25 mouse cellular contexts compared by ENCODE assay signal in genomic region chr9:114758272-114758671, GRCm38 (mm10). TPM values are rescaled to one million over a fixed set of nuclear protein-coding genes. Genes with fewer than 3 reads are reported as not detected.
DNase-seq lines count a peak whose midpoint lies in the region; ATAC-seq and TF ChIP-seq lines count a peak whose summit lies in the region.
"Had no signal": no experiment of that assay in that cellular context is flagged by ENCODE, and none has a peak within 500 bp of the region (broad histone marks: within the 10 kb centered on the region; RNA-seq: fewer than 3 reads in every experiment).

No protein-coding gene starts in this region.

- no peak for DNase-seq in spleen, adult 2 months (ENCODE audit: low read depth in 1 of 2, low spot score in 2 of 2)
- no peak for DNase-seq in spleen, postnatal 10 days (ENCODE audit: low spot score in 2 of 2)
- peak; percentile 75 for DNase-seq in R1 (ENCODE audit: low read depth, low spot score)
- no peak for DNase-seq in right cerebral cortex, postnatal 4 days
- DNase-seq in layer of hippocampus, postnatal 25 days (ENCODE audit: extremely low spot score in 1 of 2, low spot score in 1 of 2), result no peak
- DNase-seq: adrenal gland, postnatal 25 days; cerebellum, adult 18-20 months; cerebellum, postnatal 36 days; heart, adult 11 months; heart, postnatal 36 days; kidney, adult 18-20 months; kidney, postnatal 10 days; left cerebral cortex, postnatal 4 days; liver; spleen, adult 18-20 months; thymus, postnatal 14 days had no signal

- H3K27me3 ChIP-seq in spleen, adult 2 months (ENCODE audit: control insufficient read depth, insufficient read depth, low read length), result no peaks in the 10 kb centered on the region
- no peaks in the 10 kb centered on the region for H3K27me3 ChIP-seq in forebrain, embryonic 16.5 days (replicated peaks; ENCODE audit: control insufficient read depth, insufficient read depth, low read length)
- H3K27me3 ChIP-seq: embryonic facial prominence, embryonic 15.5 days; heart, embryonic 12.5 days; neural tube, embryonic 12.5 days; Patski had no signal

- peak; percentile 58 for ATAC-seq in inflammation-experienced regulatory T-cells, adult 6 months
- ATAC-seq in forebrain, embryonic 16.5 days, result no peak
- ATAC-seq: hindbrain, embryonic 16.5 days; lung, postnatal 0 days; Patski had no signal

- H3K36me3 ChIP-seq in spleen, adult 2 months (ENCODE audit: control insufficient read depth, insufficient read depth, low read length), result peaks cover 28% of the 10 kb centered on the region
- no peaks in the 10 kb centered on the region for H3K36me3 ChIP-seq in forebrain, embryonic 16.5 days (ENCODE audit: control insufficient read depth, insufficient read depth)

- no peak for TF ChIP-seq POLR2A in spleen, adult 2 months (IDR thresholded peaks at IDR 0.05; ENCODE audit: low read depth, low read length)

- H3K9ac ChIP-seq in forebrain, embryonic 16.5 days (replicated peaks; ENCODE audit: low read depth, low read length), result no peak overlapping the region
- H3K9ac ChIP-seq: embryonic facial prominence, embryonic 15.5 days; heart, embryonic 12.5 days; neural tube, embryonic 12.5 days had no signal

- H3K4me1 ChIP-seq in spleen, adult 2 months (ENCODE audit: control insufficient read depth, insufficient read depth, insufficient read length), result peaks cover 13% of the 10 kb centered on the region; the same call in 1 of the 2 replicates
- peaks cover 3% of the 10 kb centered on the region; the same call in 1 of the 2 replicates for H3K4me1 ChIP-seq in forebrain, embryonic 16.5 days (replicated peaks; ENCODE audit: control insufficient read depth, insufficient read depth, low read length)

- H3K27ac ChIP-seq in spleen, adult 2 months (ENCODE audit: insufficient read depth, low read length), result peak overlapping the region; percentile 75
- H3K27ac ChIP-seq in forebrain, embryonic 16.5 days (ENCODE audit: low read length), result no peak overlapping the region
- H3K27ac ChIP-seq: embryonic facial prominence, embryonic 15.5 days; midbrain, embryonic 10.5 days; neural tube, embryonic 12.5 days had no signal

- WGBS in spleen, adult 2 months, result 30% methylated on average over 7 of the region's 7 CpGs
- WGBS in forebrain, embryonic 16.5 days, result 90% methylated on average over 7 of the region's 7 CpGs

- no peak overlapping the region for H3K4me3 ChIP-seq in spleen, adult 2 months (ENCODE audit: extremely low read depth, insufficient read depth, insufficient read length)
- no peak overlapping the region for H3K4me3 ChIP-seq in forebrain, embryonic 16.5 days (replicated peaks; ENCODE audit: low read length)
- H3K4me3 ChIP-seq: embryonic facial prominence, embryonic 15.5 days; heart, embryonic 12.5 days; midbrain, embryonic 10.5 days; neural tube, embryonic 12.5 days had no signal

- TF ChIP-seq CTCF in spleen, adult 2 months (IDR thresholded peaks at IDR 0.05; ENCODE audit: extremely low read depth, insufficient read depth, insufficient read length, insufficient replicate concordance), result no peak

- H3K9me3 ChIP-seq in forebrain, embryonic 16.5 days (ENCODE audit: control insufficient read depth, low read length), result no peaks in the 10 kb centered on the region
- H3K9me3 ChIP-seq: embryonic facial prominence, embryonic 15.5 days; heart, embryonic 12.5 days; midbrain, embryonic 10.5 days; neural tube, embryonic 12.5 days had no signal

- H3K4me2 ChIP-seq in forebrain, embryonic 16.5 days (ENCODE audit: low read length), result no peak overlapping the region
- H3K4me2 ChIP-seq: embryonic facial prominence, embryonic 15.5 days; heart, embryonic 12.5 days; neural tube, embryonic 12.5 days had no signal

RNA-seq across cellular contexts. Expression of gene Cmtm7, which starts 23.4 kb away (rescaled TPM):
- 237 and 317 TPM in 2 replicates for polyA plus RNA-seq in spleen, adult 2 months (2012; rRNA removed)
- polyA plus RNA-seq in inflammation-experienced regulatory T-cells, adult 6 months (2017; shearing (Covaris generic)), result 100 to 1,000 TPM in 1 of 3 experiments, 10 to 100 TPM in 2; 44.6 to 117 (median 64.8) TPM
- polyA plus RNA-seq in forebrain, embryonic 16.5 days (2015; fragmentation: Nextera tagmentation; extraction: Ambion mirVana), result 13.9 and 14.6 TPM in 2 replicates
- total RNA-seq in layer of hippocampus, postnatal 25 days (2021), result 1 to 10 TPM; 4.9 to 5.1 TPM

RNA-seq across cellular contexts. Expression of gene Cmtm6, which starts 27.4 kb away (rescaled TPM):
- polyA plus RNA-seq in spleen, adult 2 months (2012; rRNA removed), result 36.7 and 38.5 TPM in 2 replicates
- 10 to 100 TPM; 62.5 to 80.3 (median 72.6) TPM for polyA plus RNA-seq in inflammation-experienced regulatory T-cells, adult 6 months (2017; shearing (Covaris generic))
- 23.2 and 30.2 TPM in 2 replicates for polyA plus RNA-seq in forebrain, embryonic 16.5 days (2015; fragmentation: Nextera tagmentation; extraction: Ambion mirVana)
- 10 to 100 TPM; 21.4 to 21.8 TPM for total RNA-seq in layer of hippocampus, postnatal 25 days (2021)
